Mouse (Mus musculus) CH12.LX (cell line): ENCODE data around the gene Slc34a1.

Experiments
- CTCF ChIP-seq, 2 experiments: IDR thresholded peaks in 1 of 2; conservative IDR thresholded peaks in 1 of 2; 2 replicates each; pipeline ENCODE4 v1.5.1; 2011 to 2012; ENCODE audit warnings: low read depth in 2 of 2, low read length in 2 of 2, improper control_type of control experiment in 1 of 2, inconsistent platforms in 1 of 2, mild to moderate bottlenecking in 1 of 2, moderate library complexity in 1 of 2
- POLR2A ChIP-seq: IDR thresholded peaks from 2 replicates; pipeline ENCODE4 v1.6.1; 2011; ENCODE audit warnings: low read depth, mild to moderate bottlenecking, improper control_type of control experiment, low read length
- SIN3A ChIP-seq: IDR thresholded peaks from 2 replicates; pipeline ENCODE4 v1.6.1; 2012; ENCODE audit warnings: low read length, improper control_type of control experiment, inconsistent platforms
- TCF12 ChIP-seq: IDR thresholded peaks from 2 replicates; pipeline ENCODE4 v1.6.1; 2014; ENCODE audit warnings: low read depth, mild to moderate bottlenecking, inconsistent platforms, low read length, improper control_type of control experiment
- USF1 ChIP-seq: IDR thresholded peaks from 2 replicates; pipeline ENCODE4 v1.6.1; 2014; ENCODE audit warnings: low read depth, mild to moderate bottlenecking, inconsistent platforms, low read length, improper control_type of control experiment
- ZNF384 ChIP-seq: IDR thresholded peaks from 2 replicates; pipeline ENCODE4 v1.6.1; 2012; ENCODE audit warnings: low read depth, low read length, improper control_type of control experiment, inconsistent platforms

DNA sequence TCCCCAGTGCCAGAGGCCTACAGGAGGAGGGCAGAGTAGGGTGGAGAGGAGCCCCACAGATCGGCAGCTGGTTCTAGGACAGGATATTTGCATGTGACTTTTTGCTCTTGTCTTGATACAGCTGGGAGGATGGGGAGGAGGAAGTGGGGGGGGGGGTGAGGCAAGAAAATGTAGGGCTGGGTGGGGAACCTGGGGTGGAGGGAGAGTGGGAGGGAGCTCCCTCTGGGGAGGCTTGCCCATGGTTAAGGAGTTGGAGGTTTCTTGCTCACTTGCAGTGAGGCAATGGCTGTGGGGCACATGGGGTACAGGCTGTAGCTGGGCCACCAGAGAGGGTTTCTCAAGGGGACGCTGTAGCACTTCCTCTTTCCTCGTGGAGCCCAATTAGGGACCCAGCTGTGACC lies 49.6 kb downstream of the Slc34a1 start:
- TF ChIP-seq CTCF (conservative IDR thresholded peaks at IDR 0.05 in 1 of 2, IDR thresholded peaks at IDR 0.05 in 1 of 2; ENCODE audit: low read depth in 2 of 2, low read length in 2 of 2): no peak
- TF ChIP-seq USF1: no peak
- peak; percentile 60; the same call in 1 of the 2 replicates for TF ChIP-seq TCF12
- no peak for TF ChIP-seq SIN3A
- TF ChIP-seq POLR2A: peak; percentile 62
- TF ChIP-seq ZNF384: no peak
